Mouse (Mus musculus) hindbrain, embryonic 11.5 days (tissue): ENCODE measurements around the gene Olfr384. TPM values are rescaled to one million over a fixed set of nuclear protein-coding genes. Genes with fewer than 3 reads are reported as not detected.
"Not testable (repeated sequence)": the region's sequence is repeated elsewhere in the genome, so short reads cannot be mapped to it uniquely, and the experiment has no call there.

Experiments used
- ATAC-seq: fragments of 200-750 bp; cut with Nextera tagmentation; 2 replicates; pipeline ENCODE4 v1.8.0; 2017; ENCODE audit warnings: mild to moderate bottlenecking, moderate TSS enrichment, moderate library complexity; ENCODE audit not compliant: low FRiP score
- DNase-seq: peaks from one replicate; pipeline ENCODE4 v3.0.0-alpha.2; 2015; ENCODE audit warnings: low spot score
- H3K27ac ChIP-seq: fragments of 300-500 bp; sonication (generic); 2 replicates; pipeline ENCODE4 v1.5.1; 2014; ENCODE audit warnings: mild to moderate bottlenecking, low read depth, low read length
- H3K27me3 ChIP-seq: fragments of 300-500 bp; sonication (generic); 2 replicates; pipeline ENCODE4 v1.6.1; 2014; ENCODE audit warnings: mild to moderate bottlenecking, low read length, moderate library complexity, mixed read lengths; ENCODE audit not compliant: control insufficient read depth, insufficient read depth
- H3K36me3 ChIP-seq: fragments of 300-500 bp; sonication (generic); 2 replicates; pipeline ENCODE4 v1.6.1; 2014; ENCODE audit warnings: mild to moderate bottlenecking, low read length, moderate library complexity, mixed read lengths; ENCODE audit not compliant: control insufficient read depth, insufficient read depth
- H3K4me1 ChIP-seq: fragments of 300-500 bp; sonication (generic); replicated peaks from 2 replicates; pipeline ENCODE4 v1.6.1; 2014; ENCODE audit warnings: low read length, mixed read lengths; ENCODE audit not compliant: control insufficient read depth, insufficient read depth
- H3K4me2 ChIP-seq: fragments of 300-500 bp; sonication (generic); replicated peaks from 2 replicates; pipeline ENCODE4 v1.6.1; 2014; ENCODE audit warnings: mild to moderate bottlenecking, low read depth, low read length
- H3K4me3 ChIP-seq: fragments of 300-500 bp; sonication (generic); 2 replicates; pipeline ENCODE4 v1.5.1; 2014; ENCODE audit warnings: low read depth, low read length
- H3K9ac ChIP-seq: fragments of 300-500 bp; sonication (generic); 2 replicates; pipeline ENCODE4 v1.6.1; 2014; ENCODE audit warnings: low read depth, low read length
- H3K9me3 ChIP-seq: fragments of 300-500 bp; sonication (generic); 2 replicates; pipeline ENCODE4 v1.6.1; 2016; ENCODE audit warnings: low read length; ENCODE audit not compliant: control insufficient read depth
- WGBS: fragments of 180-500 bp; shearing (Covaris S2); extraction: QIAGEN DNeasy Blood & Tissue Kit; methylation state at CpG from one replicate; pipeline ENCODE4 v1.1.7; 2014; 5-methylcytosine and 5-hydroxymethylcytosine counted together
- polyA plus RNA-seq: library from polyadenylated mRNA; unstranded; fragments of >200 nt; fragmentation: Nextera tagmentation; extraction: Ambion mirVana; gene quantifications from 2 replicates; pipeline ENCODE4 v1.2.1, GENCODE M21; 2014

Olfr384 gene
- polyA plus RNA-seq, result not detected in 2 replicates

- H3K9me3 ChIP-seq, result no peaks in the 10 kb centered on the region
- H3K9ac ChIP-seq, result no peak within 1 kb of the TSS
- H3K4me1 ChIP-seq, result no peaks in the 10 kb centered on the region
- no peak for DNase-seq
- no peak within 1 kb of the TSS for H3K4me2 ChIP-seq
- H3K27ac ChIP-seq, result no peak within 1 kb of the TSS
- H3K27me3 ChIP-seq, result no peaks in the 10 kb centered on the region
- no peak for ATAC-seq
- H3K36me3 ChIP-seq, result no peaks in the 10 kb centered on the region
- no peak within 1 kb of the TSS for H3K4me3 ChIP-seq
Measured at GRCm38 (mm10) chr11:73598294-73598693, at the start of gene Olfr384. TSS of gene Olfr384 (plus strand) at chr11:73598594.

- Histone ChIP-seq H3K9ac (no peak overlapping the region), H3K4me3 (no peak overlapping the region), H3K36me3 (no peaks in the 10 kb centered on the region), H3K9me3 (peaks cover 2% of the 10 kb centered on the region; the same call in 1 of the 2 replicates), H3K4me2 (no peak overlapping the region), H3K27ac (no peak overlapping the region), H3K4me1 (no peaks in the 10 kb centered on the region), H3K27me3 (no peaks in the 10 kb centered on the region)
- ATAC-seq (no peak), DNase-seq (no peak)
Measured at GRCm38 (mm10) chr11:73579871-73580270, 18.5 kb upstream of the Olfr384 start.

GRCm38 (mm10) chr11:73583188-73583587, 15.2 kb upstream of the Olfr384 start:
- not testable (repeated sequence) for H3K4me1 ChIP-seq, H3K27ac ChIP-seq, H3K9me3 ChIP-seq, H3K27me3 ChIP-seq, H3K9ac ChIP-seq, H3K4me3 ChIP-seq, H3K4me2 ChIP-seq, H3K36me3 ChIP-seq, ATAC-seq, DNase-seq
- 79% methylated on average over 1 of the region's 1 CpGs for WGBS

- no peak within 1 kb of the TSS for H3K4me3 ChIP-seq
- H3K27ac ChIP-seq, result no peak within 1 kb of the TSS
- no peak within 1 kb of the TSS for H3K4me2 ChIP-seq
- no peaks in the 10 kb centered on the region for H3K9me3 ChIP-seq
- ATAC-seq (no peak), DNase-seq (no peak)
- H3K4me1 ChIP-seq, result no peaks in the 10 kb centered on the region
- H3K9ac ChIP-seq, result no peak within 1 kb of the TSS
- H3K27me3 ChIP-seq, result no peaks in the 10 kb centered on the region
- no peaks in the 10 kb centered on the region for H3K36me3 ChIP-seq
Measured at GRCm38 (mm10) chr11:73592908-73593307, 5.5 kb upstream of the Olfr384 start, which contains the start of gene Olfr385. TSS of gene Olfr385 (minus strand) at chr11:73593008.

Other genes with a start within 250 kb of the Olfr384 start
- not detected in 2 replicates for gene Olfr20, start 247.8 kb upstream of the Olfr384 start, polyA plus RNA-seq
- gene Olfr376, start 227.3 kb upstream of the Olfr384 start, polyA plus RNA-seq, result not detected in 2 replicates
- gene Olfr1, start 199.0 kb upstream of the Olfr384 start, polyA plus RNA-seq, result not detected in 2 replicates
- gene Olfr378, start 170.1 kb upstream of the Olfr384 start, polyA plus RNA-seq, result not detected in 2 replicates
- gene Olfr380, start 141.1 kb upstream of the Olfr384 start, polyA plus RNA-seq, result not detected in 2 replicates
- not detected in 2 replicates for gene Olfr381, start 107.0 kb upstream of the Olfr384 start, polyA plus RNA-seq
- gene Olfr382, start 81.4 kb upstream of the Olfr384 start, polyA plus RNA-seq, result not detected in 2 replicates
- not detected in 2 replicates for gene Olfr385, start 5.6 kb upstream of the Olfr384 start, polyA plus RNA-seq
- gene Zfp735, start 90.2 kb downstream of the Olfr384 start, polyA plus RNA-seq, result not detected in 2 replicates
- gene Olfr389, start 182.1 kb downstream of the Olfr384 start, polyA plus RNA-seq, result not detected in 2 replicates
- not detected in 2 replicates for gene Olfr390, start 184.4 kb downstream of the Olfr384 start, polyA plus RNA-seq
- gene Olfr391-ps, start 204.5 kb downstream of the Olfr384 start, polyA plus RNA-seq, result not detected in 2 replicates
- not detected in 2 replicates for gene Olfr392, start 218.5 kb downstream of the Olfr384 start, polyA plus RNA-seq